Mouse (Mus musculus): ENCODE data around the gene Mbtd1. TPM values are rescaled to one million over a fixed set of nuclear protein-coding genes. Genes with fewer than 3 reads are reported as not detected.

Mbtd1 gene
- total and polyA plus RNA-seq, 3 experiments = 19.9 to 46.5 (median 21.5) TPM

DNA sequence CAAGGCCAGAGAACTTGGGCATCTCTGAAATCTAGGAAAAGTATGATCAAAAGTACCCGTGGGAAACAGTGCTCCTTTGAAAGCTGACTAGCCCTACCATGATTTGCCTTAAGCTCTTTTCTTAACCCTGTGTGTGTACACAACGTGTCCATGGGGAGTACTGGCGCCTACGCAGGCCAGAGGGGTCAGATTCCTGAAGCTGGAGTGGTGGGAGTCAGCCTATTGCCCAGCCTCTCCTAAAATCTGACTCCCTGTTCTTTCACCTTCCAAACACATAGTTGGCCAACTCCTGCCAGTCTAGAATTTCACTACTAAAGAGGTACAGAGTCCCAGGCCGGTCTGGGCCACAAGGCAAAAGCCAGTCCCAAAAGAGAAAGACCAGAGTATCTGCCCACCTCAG, 66.7 kb downstream of the Mbtd1 start:
- no peak overlapping the region for H3K27ac ChIP-seq (ENCODE audit: insufficient read depth, low read depth)
- dilution Hi-C loops (cut with MboI; ENCODE audit: extremely low pct_ligation_motif_present, extremely low pct_unique_long_range_greater_than_20kb, low sequenced_read_pairs) (no loop called here), in situ Hi-C loops (cut with MboI; ENCODE audit: low pct_ligation_motif_present, low pct_unique_long_range_greater_than_20kb, low sequenced_read_pairs) (loop anchor here (25.0 kb wide), 1 partner anchor 310 kb away; no protein-coding TSS in a partner anchor)
- H3K4me2 ChIP-seq (ENCODE audit: insufficient read depth, low read depth, poor library complexity, severe bottlenecking) = peak overlapping the region; percentile 41
- DNase-seq (ENCODE audit: extremely low read depth) = no peak
- H3K4me1 ChIP-seq (ENCODE audit: control insufficient read depth in 1 of 2, insufficient read depth in 2 of 2) = peaks cover 6 to 46% of the 10 kb centered on the region in 2 experiments; a peak in 3 of 4 replicates
- H3K36me3 ChIP-seq (replicated peaks in 1 of 2; ENCODE audit: control insufficient read depth in 1 of 2, insufficient read depth in 1 of 2, low read length in 1 of 2) = peaks cover 37 to 68% of the 10 kb centered on the region in 2 experiments
- H3K27me3 ChIP-seq (replicated peaks) = no peaks in the 10 kb centered on the region
- TF ChIP-seq POLR2AphosphoS2 (IDR thresholded peaks at IDR 0.05; ENCODE audit: low read depth, low read length) (peak; percentile 49; the same call in 1 of the 2 replicates), CTCF (conservative IDR thresholded peaks at IDR 0.05 in 1 of 2, IDR thresholded peaks at IDR 0.05 in 1 of 2; ENCODE audit: low read depth in 2 of 2, low read length in 2 of 2) (no peak), ZMIZ1 (IDR thresholded peaks at IDR 0.05; ENCODE audit: low read depth, low read length) (peak; percentile 25; the same call in 1 of the 2 replicates), POLR2A (IDR thresholded peaks at IDR 0.05; ENCODE audit: low read depth, low read length) (peak; percentile 31; the same call in 1 of the 2 replicates), CHD2 (IDR thresholded peaks at IDR 0.05; ENCODE audit: low read length) (no peak)
- peaks cover 42% of the 10 kb centered on the region for H3K79me2 ChIP-seq (replicated peaks; ENCODE audit: control insufficient read depth, extremely low read depth, insufficient read depth, poor library complexity, severe bottlenecking)
- H3K9ac ChIP-seq (ENCODE audit: insufficient read depth, low read depth) = peak overlapping the region; percentile 18
- no peaks in the 10 kb centered on the region for H3K9me3 ChIP-seq (replicated peaks; ENCODE audit: low read length)
- peak overlapping the region in 1 of 3 experiments; percentile 54 for H3K4me3 ChIP-seq (replicated peaks in 1 of 3; ENCODE audit: low read depth in 2 of 3, low read length in 2 of 3, poor library complexity in 1 of 3)

DNA sequence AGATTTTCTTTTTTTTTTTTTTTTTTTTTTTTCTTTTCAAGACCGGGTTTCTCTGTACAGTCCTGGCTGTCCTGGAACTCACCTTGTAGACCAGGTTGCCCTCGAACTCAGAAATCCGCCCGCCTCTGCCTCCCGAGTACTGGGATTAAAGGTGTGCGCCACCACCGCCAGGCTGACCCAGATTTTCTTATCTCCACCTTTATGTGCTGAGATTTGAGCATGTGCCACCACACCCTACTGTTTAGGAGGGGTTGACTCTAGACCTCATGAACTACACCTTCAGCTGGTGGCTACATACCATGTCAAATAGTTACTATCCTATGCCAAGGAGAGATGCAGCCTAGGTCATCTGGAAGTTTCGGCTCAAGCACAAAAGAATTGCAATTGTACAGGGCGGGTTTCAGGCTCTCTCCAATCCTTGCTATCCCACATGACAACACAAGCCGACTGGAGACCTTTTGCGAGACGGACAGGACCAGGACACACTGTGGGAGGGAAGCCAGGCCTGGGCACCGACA, 69.1 kb downstream of the Mbtd1 start:
- Histone ChIP-seq H3K79me2 (replicated peaks; ENCODE audit: control insufficient read depth, extremely low read depth, insufficient read depth, poor library complexity, severe bottlenecking) (peaks cover 42% of the 10 kb centered on the region), H3K4me2 (ENCODE audit: insufficient read depth, low read depth, poor library complexity, severe bottlenecking) (peak overlapping the region; percentile 73), H3K36me3 (replicated peaks in 1 of 2; ENCODE audit: control insufficient read depth in 1 of 2, insufficient read depth in 1 of 2, low read length in 1 of 2) (peaks cover 43 to 69% of the 10 kb centered on the region in 2 experiments), H3K4me3 (replicated peaks in 1 of 3; ENCODE audit: low read depth in 2 of 3, low read length in 2 of 3, poor library complexity in 1 of 3) (peak overlapping the region; percentile 72 to 89 (median 82)), H3K9me3 (replicated peaks; ENCODE audit: low read length) (no peaks in the 10 kb centered on the region), H3K27me3 (replicated peaks) (no peaks in the 10 kb centered on the region), H3K9ac (ENCODE audit: insufficient read depth, low read depth) (peak overlapping the region; percentile 84), H3K27ac (ENCODE audit: insufficient read depth, low read depth) (peak overlapping the region; percentile 48), H3K4me1 (ENCODE audit: control insufficient read depth in 1 of 2, insufficient read depth in 2 of 2) (peaks cover 6 to 52% of the 10 kb centered on the region in 2 experiments; a peak in 3 of 4 replicates)
- in situ Hi-C loops (cut with MboI; ENCODE audit: low pct_ligation_motif_present, low pct_unique_long_range_greater_than_20kb, low sequenced_read_pairs) (loop anchor here (25.0 kb wide), 1 partner anchor 308 kb away; no protein-coding TSS in a partner anchor), dilution Hi-C loops (cut with MboI; ENCODE audit: extremely low pct_ligation_motif_present, extremely low pct_unique_long_range_greater_than_20kb, low sequenced_read_pairs) (no loop called here)
- no peak for DNase-seq (ENCODE audit: extremely low read depth)
- TF ChIP-seq TBP (conservative IDR thresholded peaks at IDR 0.05; ENCODE audit: low read depth, low read length) (0 out of 2 replicates have a peak, but pooled peaks have one; percentile 43), NRF1 (IDR thresholded peaks at IDR 0.05; ENCODE audit: low read depth, low read length) (no peak), JUND (conservative IDR thresholded peaks at IDR 0.05; ENCODE audit: low read depth, low read length) (no peak), JUN (IDR thresholded peaks at IDR 0.05; ENCODE audit: insufficient read depth, low read depth, low read length) (no peak), UBTF (IDR thresholded peaks at IDR 0.05; ENCODE audit: low read depth, low read length) (no peak), MAFK (IDR thresholded peaks at IDR 0.05; ENCODE audit: insufficient replicate concordance, low read length) (no peak), ZNF384 (IDR thresholded peaks at IDR 0.05; ENCODE audit: low read depth, low read length) (peak; percentile 49; the same call in 1 of the 2 replicates), SMC3 (IDR thresholded peaks at IDR 0.05; ENCODE audit: low read depth, low read length) (no peak), HCFC1 (IDR thresholded peaks at IDR 0.05; ENCODE audit: low read depth, low read length) (no peak), BHLHE40 (IDR thresholded peaks at IDR 0.05; ENCODE audit: low read depth, low read length) (no peak), USF2 (conservative IDR thresholded peaks at IDR 0.05; ENCODE audit: low read depth, low read length) (no peak), TCF12 (IDR thresholded peaks at IDR 0.05; ENCODE audit: low read depth, low read length) (no peak), PAX5 (IDR thresholded peaks at IDR 0.05; ENCODE audit: low read length) (no peak)
